Mouse (Mus musculus): ENCODE measurements at regions not wholly inside any gene's neighbourhood (a gene's known extent, or its start where the extent isn't known, plus 50 kb on each side); places are given as distances from the start of the nearest gene placed in this dataset.
A peak's percentile ranks its signal among the peaks of the same experiment; 100 is the strongest.

DNA sequence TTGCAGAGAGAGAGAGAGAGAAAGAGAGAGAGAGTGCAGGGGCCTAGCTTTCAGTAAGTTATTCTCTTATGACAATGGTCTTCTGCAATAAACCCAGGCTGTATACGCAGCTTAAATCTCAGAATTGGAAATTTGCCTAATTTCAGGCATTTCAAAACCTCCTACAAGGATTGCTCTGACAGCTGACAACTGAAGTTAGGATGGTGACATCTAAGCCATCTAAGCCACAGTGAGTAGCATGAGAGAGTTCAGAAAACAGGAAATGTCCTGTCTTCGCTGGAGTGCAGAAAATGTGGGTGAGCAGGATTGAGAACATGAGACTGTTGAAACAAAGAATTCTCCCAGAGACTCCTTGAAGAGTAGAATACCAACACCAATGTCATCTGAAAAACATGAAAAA is 56.8 kb downstream of the Fam110c start:
- WGBS, result 88% methylated on average over 2 of the region's 2 CpGs
- H3K4me1 ChIP-seq, result peaks cover 2% of the 10 kb centered on the region; the same call in 1 of the 2 replicates
- no peaks in the 10 kb centered on the region for H3K9me3 ChIP-seq (replicated peaks)
- no peaks in the 10 kb centered on the region for H3K36me3 ChIP-seq
- no peak overlapping the region for H3K4me3 ChIP-seq
- no peak overlapping the region for H3K27ac ChIP-seq
- no peaks in the 10 kb centered on the region for H3K27me3 ChIP-seq (ENCODE audit: low read depth, poor library complexity, severe bottlenecking)
- DNase-seq (ENCODE audit: low spot score), result no peak

DNA sequence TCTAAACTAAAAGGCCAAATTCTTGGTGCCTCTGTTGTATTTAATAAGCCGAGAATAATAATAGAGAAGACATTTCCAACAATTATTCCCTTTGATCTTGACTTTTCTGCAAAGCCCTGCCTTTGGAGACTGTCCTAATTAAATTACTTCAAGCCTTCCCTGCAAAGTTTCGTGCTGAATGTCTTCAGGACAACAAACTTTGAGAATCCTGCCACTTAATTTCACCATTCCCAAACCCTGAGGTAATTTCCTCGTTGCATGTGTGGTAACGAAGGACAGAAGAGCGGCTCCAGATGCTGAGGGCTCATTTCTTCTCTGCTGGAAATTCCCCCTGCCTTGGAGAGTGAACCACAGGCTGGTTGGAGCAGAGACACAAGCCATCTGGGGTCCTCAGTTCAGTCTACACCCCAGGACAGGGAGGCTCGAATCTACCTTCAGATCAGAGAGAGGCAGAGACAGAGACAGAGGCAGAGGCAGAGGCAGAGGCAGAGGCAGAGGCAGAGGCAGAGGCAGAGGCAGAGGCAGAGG is 60.9 kb downstream of the Fam110c start:
- H3K27ac ChIP-seq, result no peak overlapping the region

DNA sequence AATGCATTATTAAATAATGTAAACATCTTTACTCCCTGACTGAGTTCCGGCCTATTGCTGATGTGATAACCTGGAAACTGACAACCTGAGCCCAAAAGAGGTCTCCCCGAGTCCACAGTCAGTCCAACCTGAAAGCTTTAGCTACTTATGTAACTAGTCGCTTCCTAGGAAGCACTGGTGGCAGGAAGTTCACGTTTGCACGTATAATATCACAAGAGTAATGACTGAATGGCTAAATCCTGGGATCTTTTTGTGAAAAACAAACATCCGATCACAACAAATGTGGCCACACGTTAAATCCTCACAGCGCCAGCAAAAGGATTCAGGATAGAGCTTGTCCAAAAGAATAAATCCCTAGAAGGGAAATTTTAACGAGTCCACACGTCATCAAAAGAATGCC is 62.7 kb downstream of the Fam110c start:
- H3K27me3 ChIP-seq (ENCODE audit: low read depth, poor library complexity, severe bottlenecking), result no peaks in the 10 kb centered on the region
- WGBS, result 81% methylated on average over 10 of the region's 10 CpGs
- no peaks in the 10 kb centered on the region for H3K36me3 ChIP-seq
- DNase-seq (ENCODE audit: low spot score), result no peak
- no peak overlapping the region for H3K27ac ChIP-seq
- peaks cover 5% of the 10 kb centered on the region; the same call in 1 of the 2 replicates for H3K4me1 ChIP-seq
- H3K4me3 ChIP-seq, result no peak overlapping the region
- no peaks in the 10 kb centered on the region for H3K9me3 ChIP-seq (replicated peaks)

More for the DNA sequence above, 60.9 kb downstream of the Fam110c start:
- H3K4me1 ChIP-seq, result peaks cover 5% of the 10 kb centered on the region; the same call in 1 of the 2 replicates
- H3K4me3 ChIP-seq, result no peak overlapping the region
- DNase-seq (ENCODE audit: low spot score), result no peak
- 64% methylated on average over 6 of the region's 6 CpGs for WGBS
- no peaks in the 10 kb centered on the region for H3K9me3 ChIP-seq (replicated peaks)
- H3K36me3 ChIP-seq, result no peaks in the 10 kb centered on the region
- no peaks in the 10 kb centered on the region for H3K27me3 ChIP-seq (ENCODE audit: low read depth, poor library complexity, severe bottlenecking)

DNA sequence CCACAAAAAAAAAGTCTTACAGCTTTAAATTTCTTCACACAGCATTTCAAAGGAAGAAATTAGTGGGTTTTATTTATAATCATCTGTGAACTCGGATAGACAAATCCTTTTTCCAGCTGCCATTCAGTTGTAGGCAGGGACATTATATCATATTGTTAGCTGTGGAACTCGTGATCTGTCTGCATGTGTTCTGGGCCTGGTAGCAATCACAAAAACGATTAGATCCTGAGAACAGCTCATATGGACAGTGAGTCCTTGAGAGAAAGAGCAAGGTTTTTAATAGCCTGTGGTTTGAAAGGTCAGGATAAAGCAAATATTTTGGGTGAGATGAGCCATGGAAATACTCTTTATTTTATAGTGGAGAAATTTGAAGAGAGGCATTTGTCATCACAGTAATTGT is 63.2 kb downstream of the Fam110c start:
- DNase-seq (ENCODE audit: low spot score), result no peak
- Histone ChIP-seq H3K4me3 (no peak overlapping the region), H3K9me3 (replicated peaks) (no peaks in the 10 kb centered on the region), H3K27me3 (ENCODE audit: low read depth, poor library complexity, severe bottlenecking) (no peaks in the 10 kb centered on the region), H3K4me1 (peaks cover 5% of the 10 kb centered on the region; the same call in 1 of the 2 replicates), H3K36me3 (no peaks in the 10 kb centered on the region), H3K27ac (no peak overlapping the region)
- WGBS, result 60% methylated on average over 3 of the region's 3 CpGs

DNA sequence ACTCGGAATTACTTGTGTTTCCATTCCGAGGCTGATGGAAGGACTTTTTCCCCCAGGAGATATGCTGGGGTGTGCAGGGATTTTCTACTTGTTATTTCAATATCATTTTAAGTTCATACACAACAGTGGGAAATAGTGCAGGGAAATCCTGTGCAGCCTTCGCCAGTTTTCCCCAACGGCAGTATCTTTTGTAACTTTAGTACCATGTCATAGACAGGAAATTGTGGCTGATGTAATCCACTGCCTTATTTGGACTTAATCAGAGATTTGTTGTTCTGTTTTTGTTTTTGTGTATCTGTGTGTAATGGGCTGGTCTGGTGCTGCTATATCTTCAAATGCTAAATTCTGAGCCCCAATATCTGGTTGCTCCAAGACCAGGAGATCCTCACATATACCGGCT is 63.8 kb downstream of the Fam110c start:
- DNase-seq (ENCODE audit: low spot score), result no peak
- WGBS, result 78% methylated on average over 5 of the region's 5 CpGs
- Histone ChIP-seq H3K4me3 (no peak overlapping the region), H3K36me3 (no peaks in the 10 kb centered on the region), H3K4me1 (peaks cover 5% of the 10 kb centered on the region; the same call in 1 of the 2 replicates), H3K9me3 (replicated peaks) (no peaks in the 10 kb centered on the region), H3K27me3 (ENCODE audit: low read depth, poor library complexity, severe bottlenecking) (no peaks in the 10 kb centered on the region), H3K27ac (no peak overlapping the region)

DNA sequence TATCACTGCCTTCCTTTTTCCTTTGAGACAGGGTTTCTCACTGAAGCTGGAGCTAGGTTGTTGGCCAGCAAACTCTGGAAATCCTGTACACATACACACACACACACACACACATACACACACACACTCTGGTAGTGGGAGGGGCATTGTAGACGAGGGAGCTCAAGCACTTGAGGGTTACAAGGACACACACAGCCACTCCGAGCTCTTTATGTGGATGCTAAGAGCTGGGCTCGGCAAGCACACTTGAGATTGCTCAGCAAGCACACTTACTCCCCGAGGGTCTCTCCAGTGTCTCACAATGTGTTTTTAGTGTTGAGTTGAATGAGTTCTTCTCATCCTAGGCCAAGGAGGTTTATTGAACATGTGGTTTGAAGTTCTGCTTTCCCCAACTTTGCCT is 66.2 kb downstream of the Fam110c start:
- DNase-seq (ENCODE audit: low spot score), result no peak

DNA sequence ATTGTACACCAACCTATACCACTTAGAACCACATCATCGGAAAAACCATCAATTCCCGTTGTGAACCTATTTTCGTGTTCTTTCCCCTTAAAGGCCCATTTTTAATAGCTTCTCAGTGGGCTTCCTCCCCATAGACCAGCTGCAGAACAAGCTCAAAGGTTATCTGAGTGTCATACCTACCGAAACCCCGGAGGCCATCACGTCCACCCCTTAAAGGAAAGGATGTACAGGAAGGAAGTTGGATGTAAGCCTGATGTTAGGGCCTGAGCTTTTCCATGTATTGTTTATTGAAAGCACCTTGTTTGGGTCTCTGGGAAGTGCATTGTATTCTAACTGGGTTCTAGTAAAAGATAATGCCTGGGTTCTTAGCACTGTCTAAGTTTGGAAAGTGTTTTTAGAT is 69.6 kb downstream of the Fam110c start:
- DNase-seq (ENCODE audit: low spot score), result peak; percentile 13
- H3K4me3 ChIP-seq, result no peak overlapping the region
- no peaks in the 10 kb centered on the region for H3K36me3 ChIP-seq
- no peaks in the 10 kb centered on the region for H3K9me3 ChIP-seq (replicated peaks)
- H3K27ac ChIP-seq, result no peak overlapping the region
- H3K4me1 ChIP-seq, result peaks cover 2% of the 10 kb centered on the region
- H3K27me3 ChIP-seq (ENCODE audit: low read depth, poor library complexity, severe bottlenecking), result no peaks in the 10 kb centered on the region
- WGBS, result 86% methylated on average over 6 of the region's 6 CpGs

More for the DNA sequence above, 66.2 kb downstream of the Fam110c start:
- WGBS, result 73% methylated on average over 4 of the region's 4 CpGs
- H3K4me3 ChIP-seq, result no peak overlapping the region
- no peaks in the 10 kb centered on the region for H3K9me3 ChIP-seq (replicated peaks)
- H3K36me3 ChIP-seq, result no peaks in the 10 kb centered on the region
- peaks cover 3% of the 10 kb centered on the region; the same call in 1 of the 2 replicates for H3K4me1 ChIP-seq
- no peaks in the 10 kb centered on the region for H3K27me3 ChIP-seq (ENCODE audit: low read depth, poor library complexity, severe bottlenecking)
- H3K27ac ChIP-seq, result no peak overlapping the region

DNA sequence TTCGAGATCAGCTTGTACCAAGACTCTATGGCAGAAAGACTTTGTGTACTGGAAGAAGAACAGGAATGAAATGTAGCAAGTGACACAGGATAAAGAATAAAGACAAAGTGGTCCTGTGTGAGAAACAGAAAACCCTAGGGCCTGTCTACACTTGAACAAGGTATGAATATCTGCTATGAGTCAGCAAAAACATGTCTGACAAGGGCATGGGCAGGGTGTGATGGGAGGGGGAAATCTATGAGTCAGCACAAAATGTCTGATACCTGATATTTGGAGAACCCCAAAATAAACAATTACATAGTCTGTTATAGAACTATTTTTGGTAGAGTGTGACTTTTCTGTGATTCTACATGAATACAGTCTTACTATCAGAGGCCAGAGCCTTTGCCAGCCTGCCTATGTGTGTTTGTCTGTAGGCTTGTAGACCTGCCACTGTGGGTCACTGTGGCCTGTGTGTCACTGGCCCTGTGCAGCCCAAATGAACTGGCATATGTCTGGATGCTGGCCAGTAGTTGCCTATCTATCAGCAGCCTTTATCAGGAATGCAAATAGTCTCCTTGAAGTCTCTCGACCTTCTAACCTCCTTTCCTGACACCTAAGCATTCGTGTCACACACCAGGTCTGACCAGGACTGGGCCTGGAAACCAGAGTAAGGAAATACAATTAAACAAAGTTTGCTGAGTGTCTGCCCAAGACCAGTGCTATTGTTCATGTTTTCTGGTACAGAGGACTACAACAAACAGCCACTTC is 71.5 kb downstream of the Fam110c start:
- Histone ChIP-seq H3K4me1 (peaks cover 8% of the 10 kb centered on the region), H3K4me3 (no peak overlapping the region), H3K27ac (no peak overlapping the region), H3K36me3 (no peaks in the 10 kb centered on the region), H3K9me3 (replicated peaks) (no peaks in the 10 kb centered on the region), H3K27me3 (ENCODE audit: low read depth, poor library complexity, severe bottlenecking) (no peaks in the 10 kb centered on the region)
- DNase-seq (ENCODE audit: low spot score), result peak; percentile 7
- WGBS, result 57% methylated on average over 3 of the region's 3 CpGs

DNA sequence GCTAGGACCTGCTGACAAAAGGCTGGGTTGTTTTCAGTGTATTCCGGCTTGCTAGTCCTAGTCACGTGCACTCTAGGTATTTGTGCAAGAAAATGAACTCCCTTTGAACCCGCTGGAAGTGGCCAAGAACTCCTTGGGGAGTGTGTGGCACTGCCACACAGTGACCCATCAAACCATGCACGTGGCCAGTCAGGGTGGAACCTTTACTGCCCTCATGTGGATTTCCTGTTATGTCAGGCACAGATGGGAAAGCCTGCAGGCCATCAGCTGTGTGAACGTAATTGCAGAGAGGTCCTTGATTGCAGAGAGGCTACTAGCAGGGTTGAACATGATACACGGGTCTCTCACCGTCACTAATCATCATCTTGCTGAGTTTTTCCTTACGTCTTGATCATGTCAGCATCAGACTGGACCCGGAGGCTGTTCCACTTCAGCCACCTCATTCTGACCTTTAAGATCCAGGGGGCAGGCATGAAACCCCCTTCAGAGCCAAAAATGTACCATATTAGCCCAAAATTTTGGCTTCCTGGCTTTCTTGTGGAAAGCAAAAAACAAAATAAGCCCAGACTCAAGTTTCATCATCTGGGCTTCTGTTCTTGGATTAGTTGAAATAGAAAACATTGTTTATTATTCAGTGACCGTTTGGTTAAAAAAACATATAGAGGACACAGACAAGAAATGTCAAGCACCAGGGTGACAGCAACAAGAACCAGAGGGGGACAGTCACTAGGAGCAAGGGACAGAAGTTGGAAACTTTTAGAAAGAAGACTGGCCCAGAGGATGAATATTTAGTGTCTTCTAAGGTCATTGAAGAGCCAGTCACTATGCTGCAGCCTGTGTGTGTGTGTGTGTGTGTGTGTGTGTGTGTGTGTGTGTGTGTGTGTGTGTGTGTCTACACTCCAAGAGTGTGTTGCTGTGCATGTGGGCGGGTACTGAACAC is 75.0 kb downstream of the Fam110c start:
- Histone ChIP-seq H3K27ac (0 out of 2 replicates have a peak overlapping the region, but pooled peaks have one; percentile 1), H3K4me3 (no peak overlapping the region), H3K9me3 (replicated peaks) (no peaks in the 10 kb centered on the region), H3K36me3 (no peaks in the 10 kb centered on the region), H3K27me3 (ENCODE audit: low read depth, poor library complexity, severe bottlenecking) (no peaks in the 10 kb centered on the region), H3K4me1 (peaks cover 8% of the 10 kb centered on the region)
- WGBS, result 65% methylated on average over 11 of the region's 11 CpGs
- peak; percentile 33 for DNase-seq (ENCODE audit: low spot score)

DNA sequence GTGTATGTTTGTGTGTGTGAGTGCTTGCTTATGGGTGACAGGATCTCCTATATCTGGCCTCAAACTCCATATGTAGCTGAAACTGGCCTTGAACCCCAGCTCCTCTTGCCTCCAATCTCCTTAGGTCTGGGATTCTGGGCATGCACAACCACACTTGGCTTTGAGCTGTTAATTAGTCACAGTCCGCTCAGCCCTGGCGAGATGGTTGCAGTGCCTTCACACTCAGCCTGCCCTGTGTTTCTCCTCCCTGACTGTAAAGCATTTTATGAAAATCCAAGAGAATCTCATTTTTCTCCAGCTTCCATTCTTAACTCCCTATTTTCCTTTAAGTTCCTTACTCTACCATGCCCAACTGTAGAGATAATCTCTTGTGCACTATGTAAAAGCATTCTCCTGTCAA is 80.1 kb downstream of the Fam110c start:
- Histone ChIP-seq H3K9me3 (replicated peaks) (no peaks in the 10 kb centered on the region), H3K36me3 (no peaks in the 10 kb centered on the region), H3K27ac (no peak overlapping the region), H3K27me3 (ENCODE audit: low read depth, poor library complexity, severe bottlenecking) (no peaks in the 10 kb centered on the region), H3K4me3 (no peak overlapping the region), H3K4me1 (peaks cover 1% of the 10 kb centered on the region)
- WGBS, result 85% methylated on average over 2 of the region's 2 CpGs
- peak; percentile 19 for DNase-seq (ENCODE audit: low spot score)

DNA sequence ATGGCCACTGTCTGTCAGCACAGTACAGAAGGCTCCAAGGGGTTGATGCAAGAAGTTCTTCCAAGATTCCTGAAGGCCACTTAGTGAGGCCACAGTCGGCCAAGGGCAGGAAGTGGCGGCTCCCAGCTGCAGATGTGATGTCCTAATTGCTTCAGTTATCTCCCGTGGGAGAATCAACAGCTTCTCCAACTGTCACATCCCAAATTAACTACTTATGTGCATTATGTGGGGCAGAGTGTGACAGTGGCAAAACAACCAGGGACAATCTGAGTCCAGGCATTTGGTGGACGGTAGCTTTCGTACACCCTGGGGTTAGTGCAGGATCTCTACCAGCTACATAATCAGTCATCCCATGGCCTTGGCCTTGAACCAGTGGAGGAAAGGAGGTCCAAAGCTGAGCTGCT is 80.9 kb downstream of the Fam110c start:
- 67% methylated on average over 5 of the region's 5 CpGs for WGBS
- peak; percentile 28 for DNase-seq (ENCODE audit: low spot score)
- H3K27ac ChIP-seq, result no peak overlapping the region
- H3K4me3 ChIP-seq, result no peak overlapping the region
- no peaks in the 10 kb centered on the region for H3K27me3 ChIP-seq (ENCODE audit: low read depth, poor library complexity, severe bottlenecking)
- no peaks in the 10 kb centered on the region for H3K36me3 ChIP-seq
- H3K9me3 ChIP-seq (replicated peaks), result no peaks in the 10 kb centered on the region
- no peaks in the 10 kb centered on the region for H3K4me1 ChIP-seq

DNA sequence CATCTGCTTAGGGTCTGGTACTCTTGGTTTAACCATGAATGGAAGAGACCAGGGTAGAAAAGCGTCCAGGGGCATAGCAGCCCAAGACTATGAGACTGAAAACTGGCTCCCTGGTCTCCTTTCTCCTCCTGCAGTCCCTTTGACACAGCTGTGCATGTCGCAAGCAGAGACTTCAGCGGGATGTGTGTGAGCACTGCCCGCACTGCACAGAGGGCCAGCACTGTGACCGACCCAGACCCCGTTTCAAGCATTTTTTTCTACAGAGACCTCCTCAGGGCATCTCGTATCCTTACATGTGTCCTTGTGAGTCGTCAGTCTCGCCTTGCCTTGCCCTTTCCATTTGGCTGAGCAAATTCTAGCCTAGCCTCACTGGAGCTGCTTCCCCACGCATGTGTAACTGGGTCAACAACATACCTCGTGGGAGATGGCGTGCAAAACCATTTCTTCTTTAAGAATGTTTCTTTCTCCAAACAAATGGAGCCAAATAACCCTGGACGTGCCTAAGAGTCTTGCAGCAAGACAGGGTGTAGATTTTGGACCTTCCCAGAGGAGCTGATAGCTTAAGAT is 82.6 kb downstream of the Fam110c start:
- Histone ChIP-seq H3K9me3 (replicated peaks) (no peaks in the 10 kb centered on the region), H3K36me3 (no peaks in the 10 kb centered on the region), H3K27ac (no peak overlapping the region), H3K27me3 (ENCODE audit: low read depth, poor library complexity, severe bottlenecking) (no peaks in the 10 kb centered on the region), H3K4me1 (no peaks in the 10 kb centered on the region), H3K4me3 (no peak overlapping the region)
- 77% methylated on average over 13 of the region's 13 CpGs for WGBS
- peak; percentile 25 for DNase-seq (ENCODE audit: low spot score)

Data from limb, embryonic 10.5 days (tissue).